Mouse (Mus musculus) embryonic facial prominence, embryonic 10.5 days (tissue): ENCODE measurements around the gene Man1b1. TPM values are rescaled to one million over a fixed set of nuclear protein-coding genes. Genes with fewer than 3 reads are reported as not detected.

Source experiments
- polyA plus RNA-seq: library from polyadenylated mRNA; unstranded; fragments of >200 nt; fragmentation: Nextera tagmentation; extraction: Ambion mirVana; gene quantifications from 2 replicates; pipeline ENCODE4 v1.2.1, GENCODE M21; 2016

Man1b1 gene
- polyA plus RNA-seq, 1 experiment from 2014 or later: 51.9 TPM

Other genes starting within 250 kb of the Man1b1 start
- 0.21 and 0.24 TPM in 2 replicates for gene Noxa1, start 237.2 kb upstream of the Man1b1 start, polyA plus RNA-seq
- gene Nrarp, start 151.6 kb upstream of the Man1b1 start, polyA plus RNA-seq: 19.8 and 26.6 TPM in 2 replicates
- gene Tor4a, start 135.5 kb upstream of the Man1b1 start, polyA plus RNA-seq: 2.2 and 2.4 TPM in 2 replicates
- gene Nelfb, start 120.8 kb upstream of the Man1b1 start, polyA plus RNA-seq: 124 and 125 TPM in 2 replicates
- gene Stpg3, start 117.7 kb upstream of the Man1b1 start, polyA plus RNA-seq: not detected in 2 replicates
- gene Fam166a, start 113.6 kb upstream of the Man1b1 start, polyA plus RNA-seq: 0.74 and 1.4 TPM in 2 replicates
- gene Tubb4b, start 107.6 kb upstream of the Man1b1 start, polyA plus RNA-seq: 562 and 601 TPM in 2 replicates
- gene Slc34a3, start 98.0 kb upstream of the Man1b1 start, polyA plus RNA-seq: not detected in 2 replicates
- gene Rnf224, start 95.6 kb upstream of the Man1b1 start, polyA plus RNA-seq: not detected in 2 replicates
- gene Rnf208, start 90.1 kb upstream of the Man1b1 start, polyA plus RNA-seq: 15.1 and 16.4 TPM in 2 replicates
- gene Cysrt1, start 89.9 kb upstream of the Man1b1 start, polyA plus RNA-seq: 0.59 TPM in 1 of 2 replicates, not detected in the other
- gene AL732309.1, start 85.5 kb upstream of the Man1b1 start, polyA plus RNA-seq: 6.3 and 7.9 TPM in 2 replicates
- 15.2 and 18.3 TPM in 2 replicates for gene Tmem203, start 76.9 kb upstream of the Man1b1 start, polyA plus RNA-seq
- 8.0 and 9.0 TPM in 2 replicates for gene Tprn, start 69.7 kb upstream of the Man1b1 start, polyA plus RNA-seq
- 228 and 238 TPM in 2 replicates for gene Ssna1, start 59.9 kb upstream of the Man1b1 start, polyA plus RNA-seq
- 147 and 151 TPM in 2 replicates for gene Anapc2, start 59.9 kb upstream of the Man1b1 start, polyA plus RNA-seq
- gene Tmem210, start 44.2 kb upstream of the Man1b1 start, polyA plus RNA-seq: not detected in 2 replicates
- not detected in 2 replicates for gene Lrrc26, start 42.4 kb upstream of the Man1b1 start, polyA plus RNA-seq
- 0.89 and 1.4 TPM in 2 replicates for gene Grin1, start 13.2 kb upstream of the Man1b1 start, polyA plus RNA-seq
- 17.0 and 18.0 TPM in 2 replicates for gene Dpp7, start 24.0 kb downstream of the Man1b1 start, polyA plus RNA-seq
- gene Uap1l1, start 33.3 kb downstream of the Man1b1 start, polyA plus RNA-seq: 8.5 and 11.4 TPM in 2 replicates
- gene Sapcd2, start 40.0 kb downstream of the Man1b1 start, polyA plus RNA-seq: 73.6 and 74.6 TPM in 2 replicates
- 0.14 TPM in 1 of 2 replicates, not detected in the other for gene Entpd2, start 63.5 kb downstream of the Man1b1 start, polyA plus RNA-seq
- 38.3 and 40.3 TPM in 2 replicates for gene Npdc1, start 67.0 kb downstream of the Man1b1 start, polyA plus RNA-seq
- not detected in 2 replicates for gene Fut7, start 90.9 kb downstream of the Man1b1 start, polyA plus RNA-seq
- 4.3 and 5.6 TPM in 2 replicates for gene Abca2, start 96.4 kb downstream of the Man1b1 start, polyA plus RNA-seq
- gene Clic3, start 124.5 kb downstream of the Man1b1 start, polyA plus RNA-seq: 0.60 and 1.4 TPM in 2 replicates
- 15.8 and 16.0 TPM in 2 replicates for gene Paxx, start 128.8 kb downstream of the Man1b1 start, polyA plus RNA-seq
- gene Ptgds, start 137.7 kb downstream of the Man1b1 start, polyA plus RNA-seq: 0.18 TPM in 1 of 2 replicates, not detected in the other
- gene Lcn12, start 161.6 kb downstream of the Man1b1 start, polyA plus RNA-seq: not detected in 2 replicates
- gene Fbxw5, start 168.4 kb downstream of the Man1b1 start, polyA plus RNA-seq: 87.9 and 92.2 TPM in 2 replicates
- 6.1 and 6.7 TPM in 2 replicates for gene C8g, start 169.4 kb downstream of the Man1b1 start, polyA plus RNA-seq
- 39.9 and 40.1 TPM in 2 replicates for gene Traf2, start 214.6 kb downstream of the Man1b1 start, polyA plus RNA-seq
- 310 and 316 TPM in 2 replicates for gene Edf1, start 225.5 kb downstream of the Man1b1 start, polyA plus RNA-seq
- 1.9 and 7.7 TPM in 2 replicates for gene Mamdc4, start 242.5 kb downstream of the Man1b1 start, polyA plus RNA-seq
- 146 and 155 TPM in 2 replicates for gene Phpt1, start 242.9 kb downstream of the Man1b1 start, polyA plus RNA-seq
- 0.05 and 0.16 TPM in 2 replicates for gene Ajm1, start 249.4 kb downstream of the Man1b1 start, polyA plus RNA-seq